Mouse (Mus musculus) thymus, postnatal 0 days (tissue): ENCODE results near the gene Cebpb. TPM values are rescaled to one million over a fixed set of nuclear protein-coding genes. Genes with fewer than 3 reads are reported as not detected.

Experiments used
- DNase-seq: peaks from one replicate; pipeline ENCODE4 v3.0.0-alpha.2; 2015; ENCODE audit warnings: low spot score
- microRNA-seq: library from miRNA; unstranded; fragments of <30 nt; microRNA quantifications from one replicate; pipeline ENCODE4, GENCODE M21; 2016; ENCODE audit warnings: borderline number of aligned reads
- polyA plus RNA-seq: library from polyadenylated mRNA; unstranded; fragments of >200 nt; fragmentation: Nextera tagmentation; extraction: Ambion mirVana; gene quantifications from 2 replicates; pipeline ENCODE4 v1.2.1, GENCODE M21; 2015

The Cebpb gene
- polyA plus RNA-seq, 1 experiment from 2014 or later, result 7.8 TPM

DNA sequence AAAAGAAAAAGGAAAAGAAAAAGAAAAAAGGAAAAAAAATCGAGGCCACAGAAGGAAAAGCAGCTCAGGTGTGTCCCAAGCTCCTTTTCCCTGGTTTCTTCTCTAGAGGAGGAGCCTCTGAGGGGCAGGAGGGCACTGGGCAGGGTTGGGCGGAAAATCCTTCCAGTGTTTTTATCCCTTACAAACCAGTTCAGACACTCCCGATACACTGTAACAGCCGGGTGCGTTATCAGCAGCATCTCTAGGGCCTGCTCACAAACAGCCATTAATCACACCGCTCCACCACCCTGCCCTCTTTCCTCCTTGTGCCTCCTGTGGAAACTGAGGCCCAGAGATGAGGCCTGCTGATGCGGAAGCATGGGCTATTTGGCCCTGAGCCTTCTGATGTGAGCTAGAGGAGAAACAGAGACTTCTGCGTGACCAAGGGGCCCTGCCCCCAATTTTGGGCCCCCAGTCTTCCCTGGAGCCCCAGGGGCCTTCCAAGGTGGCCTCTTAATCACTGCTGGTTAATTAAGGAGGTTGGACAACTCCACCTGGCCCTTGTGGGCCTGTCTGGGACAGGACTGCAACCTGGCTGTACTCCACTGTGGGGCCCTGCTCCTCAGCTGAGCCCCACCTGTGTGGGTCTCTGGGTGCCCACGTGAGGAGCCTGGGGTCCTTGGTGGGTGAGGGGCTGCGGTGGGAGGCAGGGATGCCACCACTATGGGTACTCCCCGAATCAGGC, 32.6 kb downstream of the Cebpb start:
- DNase-seq, result no peak

DNA sequence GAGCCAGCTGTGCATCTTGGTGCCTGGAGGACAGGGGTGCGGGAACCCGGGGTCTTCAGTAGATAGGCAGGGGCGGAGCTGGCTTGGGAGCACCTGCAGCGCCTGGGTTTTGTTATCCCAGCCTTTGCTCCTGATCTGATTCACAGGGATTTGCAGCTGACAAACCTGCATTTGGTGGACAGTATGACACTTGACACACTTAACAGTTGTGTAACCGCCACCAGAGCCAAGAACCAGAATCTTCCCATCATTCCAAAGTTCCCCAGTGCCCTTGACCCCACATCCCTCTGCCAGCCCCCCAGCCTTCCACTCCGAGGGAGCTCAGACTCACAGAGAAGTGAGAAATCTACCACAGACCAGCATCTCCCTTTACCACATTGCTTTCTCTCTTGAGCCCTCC, 33.8 kb downstream of the Cebpb start:
- no peak for DNase-seq

DNA sequence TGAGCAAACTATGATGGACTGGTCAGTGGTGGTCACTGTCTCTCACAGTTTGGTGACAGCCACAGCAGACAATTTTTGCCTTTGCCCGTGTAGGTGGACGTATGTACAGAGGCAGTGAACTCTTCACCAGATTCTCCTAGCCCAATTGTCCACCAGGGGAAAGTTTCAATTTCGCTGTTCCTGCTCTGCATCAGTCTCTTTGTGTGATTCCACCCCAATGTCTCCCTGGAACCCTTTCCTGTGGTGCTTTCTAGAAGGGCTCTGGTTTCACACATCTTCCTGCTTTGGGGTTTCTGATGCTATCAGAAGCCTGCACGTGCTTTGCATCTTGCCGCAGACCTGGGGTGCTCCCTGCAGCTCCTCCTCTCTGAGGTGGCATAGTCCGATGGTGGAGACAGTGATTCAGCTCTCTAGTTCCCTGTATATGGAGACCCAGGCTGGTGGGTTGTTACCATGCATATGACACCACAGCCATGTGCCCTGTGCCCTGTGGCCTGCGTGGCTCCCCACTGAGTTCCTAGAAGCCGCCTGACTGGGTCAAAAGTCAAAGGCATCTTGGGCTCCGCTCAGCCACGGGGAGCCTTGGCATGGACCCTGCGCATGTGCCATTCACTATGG, 35.0 kb downstream of the Cebpb start:
- DNase-seq, result peak; percentile 63

DNA sequence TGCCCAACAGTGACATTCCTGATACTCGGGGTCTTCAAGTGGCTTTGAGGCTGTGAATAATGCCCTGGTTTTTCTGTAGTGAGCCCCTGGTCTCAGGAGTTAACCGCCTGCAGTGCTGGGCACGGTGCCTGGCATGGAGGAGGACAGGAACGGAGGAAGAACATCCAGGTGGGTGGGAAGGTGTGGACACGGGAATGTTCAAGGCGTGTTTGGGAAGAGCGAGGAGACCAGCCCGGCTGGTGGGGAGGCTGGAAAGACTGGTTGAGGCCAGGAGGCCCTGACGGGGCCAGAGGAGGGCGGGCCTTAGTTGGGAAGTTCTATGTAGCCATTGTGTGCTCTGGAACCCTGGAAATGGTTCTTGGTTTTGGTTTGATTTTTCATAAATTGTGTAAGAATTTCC, 37.2 kb downstream of the Cebpb start:
- DNase-seq, result no peak

DNA sequence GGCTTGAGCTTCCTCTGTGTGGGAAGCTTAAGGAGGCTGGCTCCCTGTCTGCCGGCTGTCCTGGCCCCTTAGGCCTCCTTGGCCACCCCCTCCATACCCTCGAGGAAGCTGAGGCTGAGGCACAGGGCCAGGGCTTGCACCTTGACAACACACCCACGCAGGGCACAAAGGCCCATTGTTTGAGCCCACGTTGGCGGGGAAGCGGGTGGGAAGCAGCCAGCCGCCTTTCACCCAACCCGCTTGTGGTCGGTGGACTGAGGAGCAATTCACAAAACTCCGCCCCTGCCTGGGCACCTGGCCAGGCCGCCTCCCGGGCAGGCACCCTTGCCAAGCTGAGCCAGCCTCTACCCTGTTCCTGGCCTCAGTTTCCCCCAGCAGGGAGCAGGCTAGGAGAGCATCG, 38.4 kb downstream of the Cebpb start:
- no peak for DNase-seq

DNA sequence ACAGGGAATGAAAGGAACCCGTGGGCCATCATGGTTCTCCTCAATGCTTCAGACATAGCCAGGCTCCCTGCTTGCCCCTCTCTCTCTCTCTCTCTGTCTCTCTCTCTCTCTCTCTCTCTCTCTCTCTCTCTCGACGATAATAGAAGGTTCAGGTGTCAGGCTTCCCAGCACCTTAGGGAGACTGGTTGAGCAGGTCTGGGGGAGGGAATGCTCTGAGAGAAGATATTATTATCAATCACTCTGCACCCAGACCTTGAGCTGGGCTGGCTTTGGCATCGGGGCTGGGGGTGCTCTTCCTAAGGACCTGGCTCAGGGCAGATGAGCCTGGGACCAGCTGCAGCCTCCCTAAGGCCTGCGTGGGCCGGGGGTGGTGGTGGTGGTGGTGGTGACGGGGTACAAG, 41.3 kb downstream of the Cebpb start:
- no peak for DNase-seq

DNA sequence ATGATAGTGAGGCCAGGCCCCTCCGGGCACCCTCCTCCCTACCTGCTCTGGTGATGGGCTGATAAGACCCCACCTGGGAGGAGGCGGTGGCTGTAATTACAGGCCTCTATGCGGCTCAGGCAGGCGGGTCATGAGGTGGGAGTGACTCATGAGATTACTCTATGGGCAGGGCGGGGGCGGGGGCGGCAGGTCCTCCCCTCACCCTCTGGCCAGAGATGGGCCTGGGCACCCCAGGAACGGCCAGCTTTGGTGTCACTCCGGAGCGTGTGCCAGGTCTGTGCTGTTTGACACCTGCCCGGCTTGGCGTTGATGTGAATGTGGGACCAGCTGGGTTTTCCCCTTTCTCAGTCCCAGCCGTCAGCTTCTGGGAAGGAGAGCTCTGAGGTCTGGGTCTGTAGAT, 42.4 kb downstream of the Cebpb start:
- no peak for DNase-seq

DNA sequence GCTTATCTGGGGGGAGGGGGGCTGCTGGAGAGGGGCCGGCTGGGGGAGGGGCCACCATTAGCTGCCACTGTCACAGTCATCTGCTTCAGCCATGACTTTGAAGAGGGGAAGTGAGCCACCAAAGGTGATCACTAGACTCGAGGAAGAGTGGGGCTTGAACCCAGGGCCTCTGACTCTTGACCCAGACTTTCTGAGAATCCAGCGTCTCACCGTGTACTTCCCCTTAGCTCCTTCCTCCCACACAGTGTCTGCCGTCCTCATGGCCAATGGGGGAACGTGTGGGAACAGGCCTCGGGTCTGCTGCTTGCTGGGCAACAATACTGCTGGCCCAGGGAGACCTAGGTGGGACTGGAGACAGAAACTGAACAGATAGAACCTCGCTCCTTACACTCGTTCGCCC, 46.1 kb downstream of the Cebpb start:
- DNase-seq, result no peak

DNA sequence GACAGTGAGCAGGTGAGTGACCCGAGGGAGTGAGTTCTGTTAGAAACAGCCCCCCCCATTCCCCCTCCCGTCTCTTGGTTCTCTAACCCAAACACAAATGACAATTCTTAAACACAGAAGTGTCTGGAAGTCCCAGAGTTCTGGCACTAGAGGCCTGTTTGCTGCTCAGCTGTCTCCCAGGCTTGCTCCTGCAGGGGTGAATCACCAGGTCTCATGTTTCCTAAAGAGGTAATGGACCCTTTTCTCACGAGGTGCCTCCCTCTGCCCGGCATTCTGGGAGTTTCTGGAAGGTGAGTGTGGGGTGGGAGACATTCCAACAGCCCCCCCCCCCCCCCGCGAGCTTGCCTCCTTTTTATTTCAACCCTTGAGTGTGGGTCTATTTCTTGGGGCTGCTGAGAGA, 50.3 kb downstream of the Cebpb start:
- DNase-seq, result no peak

Small RNAs within 50 kb of the gene (microRNA-seq; reads per million reads assigned to microRNA genes)
- not detected for gene Gm22355

Other genes starting within 250 kb of the Cebpb start
- 138 and 145 TPM in 2 replicates for gene Rnf114, start 196.3 kb upstream of the Cebpb start, polyA plus RNA-seq
- gene Spata2, start 196.0 kb upstream of the Cebpb start, polyA plus RNA-seq, result 17.8 and 19.4 TPM in 2 replicates
- gene Snai1, start 150.7 kb upstream of the Cebpb start, polyA plus RNA-seq, result 2.6 and 3.6 TPM in 2 replicates
- 215 and 236 TPM in 2 replicates for gene Ube2v1, start 56.8 kb upstream of the Cebpb start, polyA plus RNA-seq
- 6.7 and 7.1 TPM in 2 replicates for gene Gm20431, start 27.4 kb upstream of the Cebpb start, polyA plus RNA-seq
- 43.7 and 47.7 TPM in 2 replicates for gene Tmem189, start 907 bp downstream of the Cebpb start, polyA plus RNA-seq
- gene Ptpn1, start 243.1 kb downstream of the Cebpb start, polyA plus RNA-seq, result 102 and 110 TPM in 2 replicates